Mouse (Mus musculus) lung, adult 2 months (tissue): ENCODE data around the gene Lsm14a.

ENCODE experiments used
- CTCF ChIP-seq: fragments of 200-500 bp; IDR thresholded peaks from 2 replicates; pipeline ENCODE4 v1.5.1; 2011; ENCODE audit warnings: mild to moderate bottlenecking, low read length, control low read depth; ENCODE audit not compliant: insufficient read depth
- POLR2A ChIP-seq: fragments of 200-500 bp; IDR thresholded peaks from 2 replicates; pipeline ENCODE4 v1.6.1; 2011; ENCODE audit warnings: low read depth, mild to moderate bottlenecking, control low read depth, low read length, borderline replicate concordance; ENCODE audit errors: extremely low read depth

DNA sequence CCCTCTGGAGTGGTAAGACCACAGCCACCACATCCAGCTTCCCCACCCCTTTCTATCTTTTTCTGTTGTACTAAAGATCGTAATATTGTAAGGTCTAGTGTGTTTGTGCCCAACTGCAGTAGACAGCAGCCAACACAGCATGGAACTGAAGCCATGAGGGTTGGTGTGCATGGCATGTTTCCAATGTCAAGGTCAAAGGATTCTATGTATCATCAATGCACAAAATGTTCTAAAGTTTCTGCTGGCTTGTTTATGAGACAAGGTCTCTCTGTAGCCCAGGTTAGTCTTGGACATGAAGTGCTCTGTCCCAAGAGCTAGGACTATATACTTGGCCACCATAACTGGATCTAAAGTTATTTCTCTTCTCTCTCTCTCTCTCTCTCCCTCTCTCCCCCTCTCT, 68.3 kb downstream of the Lsm14a start:
- TF ChIP-seq POLR2A (no peak), CTCF (no peak)
